Mouse (Mus musculus): ENCODE data around the gene Ciz1.

The Ciz1 gene

GRCm38 (mm10) chr2:32375317-32375940 is 23.3 kb downstream of the Ciz1 start:
- no peak for DNase-seq (ENCODE audit: extremely low spot score, low read depth, low spot score)

GRCm38 (mm10) chr2:32376963-32377362 is 24.8 kb downstream of the Ciz1 start:
- DNase-seq (ENCODE audit: extremely low spot score, low read depth, low spot score) = no peak

DNA sequence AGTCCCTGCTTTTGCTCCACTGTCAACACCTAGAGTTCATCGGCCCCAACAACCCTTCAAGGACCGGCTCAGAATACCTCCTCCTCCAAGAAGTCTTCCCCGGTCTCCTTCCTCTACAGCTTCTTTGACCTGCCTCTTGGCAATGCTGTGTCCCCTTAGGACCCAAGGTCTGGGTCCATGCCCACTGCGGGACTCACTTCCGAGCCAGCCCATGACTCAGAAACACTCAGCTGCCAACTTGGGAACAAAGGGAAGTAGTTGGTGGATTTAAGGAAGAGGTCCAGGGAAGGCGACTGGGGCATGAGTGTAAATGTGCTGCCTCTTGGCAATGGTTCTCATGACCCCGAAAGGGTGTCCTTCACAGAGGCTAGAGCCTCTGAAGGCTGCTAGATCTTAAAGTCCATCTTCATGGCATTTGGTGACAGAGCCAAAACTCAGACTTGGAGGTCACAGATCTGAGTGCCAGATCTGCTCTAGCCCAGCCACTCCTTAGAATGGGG is 27.9 kb downstream of the Ciz1 start:
- no peak for DNase-seq (ENCODE audit: extremely low spot score, low read depth, low spot score)

DNA sequence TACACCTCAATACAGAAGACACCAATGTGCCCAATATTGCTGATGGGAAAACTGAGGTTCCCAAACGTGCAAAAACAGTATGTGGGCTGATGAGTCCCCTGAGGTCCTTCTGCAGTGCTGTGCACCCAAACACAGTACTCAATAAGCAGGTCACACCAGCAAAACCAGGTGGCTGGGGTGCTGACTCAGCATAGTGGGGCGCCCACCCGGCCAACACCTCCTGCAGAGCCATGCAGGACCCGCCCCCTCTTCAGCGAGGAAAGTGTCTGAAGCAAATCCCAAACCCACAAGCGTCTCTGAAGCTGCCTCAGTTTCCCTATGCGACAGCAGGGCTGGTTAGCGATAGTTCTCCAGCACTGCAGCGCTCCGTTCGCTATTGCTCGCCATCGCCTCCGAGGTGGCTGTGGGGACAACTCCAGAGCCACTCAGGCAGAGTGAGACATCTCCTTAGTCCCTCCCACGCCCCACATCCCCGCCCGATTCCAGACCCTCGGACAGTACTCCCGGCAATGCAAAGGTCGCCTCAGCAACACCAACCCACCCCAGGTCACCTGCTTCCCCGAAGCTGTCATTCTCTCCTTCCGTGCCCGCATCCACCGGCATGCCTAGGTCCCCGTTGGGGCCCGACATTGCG is 29.1 kb downstream of the Ciz1 start:
- DNase-seq (ENCODE audit: extremely low spot score, low read depth, low spot score) = no peak

- DNase-seq (ENCODE audit: extremely low spot score, low read depth, low spot score) = no peak
Measured at GRCm38 (mm10) chr2:32381775-32382223, 29.7 kb downstream of the Ciz1 start, which contains the start of gene 1110008P14Rik. TSS of gene 1110008P14Rik (minus strand) at chr2:32381938.

DNA sequence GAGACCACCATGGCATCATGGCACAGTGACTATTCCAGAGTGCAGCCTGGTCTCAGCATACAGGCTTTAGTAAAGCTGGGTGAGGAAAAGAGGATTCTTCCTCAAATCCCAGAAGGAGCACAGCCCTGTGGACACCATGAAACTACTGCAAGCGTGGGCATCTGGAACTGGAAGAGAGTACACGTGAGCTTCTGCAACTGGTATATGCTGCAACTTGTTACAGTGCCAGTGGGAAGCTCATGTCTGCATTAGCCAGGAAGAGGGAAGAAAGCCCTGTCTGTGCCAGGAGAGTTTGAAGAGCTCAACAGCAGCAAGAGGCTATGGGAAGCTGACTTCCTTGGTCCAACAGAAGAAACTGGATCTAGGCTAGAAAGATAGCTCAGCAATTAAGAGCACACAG is 30.6 kb downstream of the Ciz1 start:
- no peak for DNase-seq (ENCODE audit: extremely low spot score, low read depth, low spot score)

DNA sequence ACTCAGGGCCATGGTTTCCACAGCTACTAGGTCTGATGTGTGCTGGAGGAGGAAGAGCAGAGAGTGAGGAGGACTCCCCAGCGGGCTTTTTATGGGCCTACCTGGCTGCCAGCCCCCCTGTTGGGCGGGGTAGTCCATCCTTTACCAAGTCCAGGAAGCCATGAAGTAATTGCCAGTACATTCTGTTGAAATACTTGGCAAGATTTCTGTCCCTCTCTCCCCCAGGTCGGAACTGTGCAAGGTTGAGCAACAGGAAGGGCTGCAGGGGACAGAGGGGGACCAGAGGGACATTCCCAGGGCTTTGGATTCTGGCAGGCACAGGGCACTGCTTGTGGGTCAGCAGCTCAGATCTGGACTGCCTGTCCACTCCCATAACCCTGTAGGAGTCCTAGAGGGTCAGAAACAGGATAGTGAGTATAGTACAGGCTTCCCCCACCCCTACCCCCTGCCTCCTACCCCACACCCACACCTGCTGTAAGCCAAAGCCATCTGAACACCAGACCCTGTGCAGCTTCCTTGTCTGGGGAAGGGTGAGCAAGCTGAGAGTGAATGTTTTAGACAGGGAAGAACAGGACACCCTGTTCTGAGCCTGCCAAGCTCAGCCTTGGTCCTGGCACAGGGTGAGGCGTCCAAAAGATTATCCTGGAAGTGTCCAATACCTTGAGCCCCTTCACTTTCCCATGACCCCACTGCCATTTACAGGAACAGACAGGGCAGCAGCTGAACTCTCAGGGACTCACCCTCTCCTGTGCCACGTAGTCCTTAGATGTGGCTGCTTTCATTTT is 35.8 kb downstream of the Ciz1 start, which contains the start of gene Lcn2:
TSS of gene Lcn2 (minus strand) at position 547 of the 785 bp plus-strand sequence.
- no peak for DNase-seq (ENCODE audit: extremely low spot score, low read depth, low spot score)

GRCm38 (mm10) chr2:32389157-32389556 is 37.0 kb downstream of the Ciz1 start:
- no peak for DNase-seq (ENCODE audit: extremely low spot score, low read depth, low spot score)

DNA sequence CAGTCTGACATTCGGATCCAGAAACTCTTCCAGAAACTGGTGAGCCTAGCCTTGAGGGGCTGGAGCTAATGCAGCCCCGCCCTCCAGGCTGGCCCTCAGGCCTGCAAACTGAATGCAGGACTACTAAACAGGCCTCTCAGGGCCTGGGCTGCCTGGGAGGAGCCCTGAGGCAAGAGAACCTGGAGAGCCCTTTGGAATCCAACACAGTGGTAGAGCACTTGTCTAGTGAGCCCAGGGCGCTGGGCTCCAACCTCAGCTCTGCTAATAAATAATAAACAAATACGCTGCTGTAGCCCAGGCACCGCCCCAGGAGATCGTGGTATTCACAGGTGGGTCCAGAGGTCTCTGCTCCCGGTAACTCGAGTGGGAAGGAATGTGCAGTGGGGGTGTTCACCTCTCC is 38.7 kb downstream of the Ciz1 start:
- DNase-seq (ENCODE audit: extremely low spot score, low read depth, low spot score) = no peak

DNA sequence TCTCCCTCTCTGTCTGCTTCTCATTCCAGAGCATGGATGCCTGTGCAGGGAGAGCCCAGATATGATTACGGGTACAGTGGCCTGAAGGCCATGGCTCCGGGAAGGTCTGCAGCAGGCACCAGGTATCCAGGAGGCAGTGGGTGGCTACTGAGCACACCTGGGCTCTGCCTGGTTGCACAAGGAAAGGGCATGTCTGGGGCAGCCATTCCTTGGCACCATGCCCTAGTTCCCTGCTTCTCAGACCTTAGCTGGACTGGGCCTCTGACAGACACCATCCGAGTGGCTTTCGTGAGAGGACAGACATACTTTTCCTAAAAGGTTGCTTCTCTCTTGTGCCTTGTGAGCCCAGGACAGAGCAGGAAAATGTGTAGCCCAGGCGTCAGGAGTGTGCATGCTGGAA is 39.9 kb downstream of the Ciz1 start:
- no peak for DNase-seq (ENCODE audit: extremely low spot score, low read depth, low spot score)

- DNase-seq (ENCODE audit: extremely low spot score, low read depth, low spot score) = no peak
Measured at GRCm38 (mm10) chr2:32394973-32395372, 42.8 kb downstream of the Ciz1 start.

GRCm38 (mm10) chr2:32395484-32395945 is 43.4 kb downstream of the Ciz1 start, which contains the start of gene Ptges2:
TSS of gene Ptges2 (plus strand) at chr2:32395896.
- DNase-seq (ENCODE audit: extremely low spot score, low read depth, low spot score) = peak; percentile 75

- DNase-seq (ENCODE audit: extremely low spot score, low read depth, low spot score) = peak; percentile 78
Measured at GRCm38 (mm10) chr2:32395946-32396621, 44.0 kb downstream of the Ciz1 start.

GRCm38 (mm10) chr2:32396695-32397094 is 44.6 kb downstream of the Ciz1 start:
- no peak for DNase-seq (ENCODE audit: extremely low spot score, low read depth, low spot score)

DNA sequence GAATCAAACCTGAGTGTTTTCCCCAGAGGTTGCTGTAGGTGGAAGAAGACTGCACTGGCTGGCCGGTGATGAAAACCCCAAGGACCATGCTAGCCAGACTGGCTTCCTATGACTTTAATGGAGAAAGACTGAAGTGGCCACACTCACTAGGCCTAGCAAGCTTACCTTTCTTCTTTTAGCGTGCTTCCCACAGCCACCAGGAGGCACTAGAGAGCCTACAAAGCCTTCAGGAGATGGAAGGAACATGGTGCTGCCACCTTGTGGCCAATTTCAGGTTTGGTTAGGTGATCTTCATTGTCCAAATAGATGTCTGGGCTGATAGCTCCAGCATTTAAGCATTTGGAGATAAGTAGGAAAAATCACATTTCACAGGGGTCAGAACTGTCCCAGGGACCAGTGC is 52.5 kb downstream of the Ciz1 start:
- DNase-seq (ENCODE audit: extremely low spot score, low read depth, low spot score) = peak; percentile 100

- no peak for DNase-seq (ENCODE audit: extremely low spot score, low read depth, low spot score)
Measured at GRCm38 (mm10) chr2:32407144-32407824, 55.2 kb downstream of the Ciz1 start.

- no peak for DNase-seq (ENCODE audit: extremely low spot score, low read depth, low spot score)
Measured at GRCm38 (mm10) chr2:32408429-32409424, 56.6 kb downstream of the Ciz1 start.

DNA sequence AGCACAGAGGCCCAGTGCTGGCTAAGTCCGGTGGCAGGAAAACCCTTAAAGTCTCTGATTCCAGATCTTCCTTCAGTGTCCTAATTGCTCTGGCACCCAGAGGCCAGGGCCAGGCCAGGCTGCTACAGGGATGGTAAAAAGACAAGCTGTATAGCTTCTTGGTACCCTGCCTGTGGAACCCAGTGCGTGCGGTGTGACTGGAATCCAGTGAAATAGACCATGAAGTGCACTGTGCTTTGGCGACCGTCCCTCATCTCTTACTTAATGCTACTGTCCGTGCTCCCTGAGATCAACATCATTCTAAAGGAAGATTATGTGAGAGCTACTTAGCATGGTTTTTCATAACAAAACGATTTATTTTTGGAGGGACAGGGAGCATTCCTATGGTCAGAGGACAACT is 59.3 kb downstream of the Ciz1 start:
- no peak for DNase-seq (ENCODE audit: extremely low spot score, low read depth, low spot score)

Data from hindlimb bud, embryonic 11.5 days (tissue).